Mouse (Mus musculus): Measurements from ENCODE around the gene Proser2.

Proser2 gene

GRCm38 (mm10) chr2:6128881-6129280, 1.1 kb downstream of the Proser2 start:
- DNase-seq (ENCODE audit: low read depth, low spot score) = no peak

GRCm38 (mm10) chr2:6128136-6128805, 1.7 kb downstream of the Proser2 start:
- no peak for DNase-seq (ENCODE audit: low read depth, low spot score)

- DNase-seq (ENCODE audit: low read depth, low spot score) = no peak
Observed at GRCm38 (mm10) chr2:6123046-6123445, 7.0 kb downstream of the Proser2 start.

- no peak for DNase-seq (ENCODE audit: low read depth, low spot score)
Observed at GRCm38 (mm10) chr2:6121091-6121490, 8.9 kb downstream of the Proser2 start.

GRCm38 (mm10) chr2:6118246-6118645, 11.8 kb downstream of the Proser2 start:
- DNase-seq (ENCODE audit: low read depth, low spot score) = peak; percentile 87

GRCm38 (mm10) chr2:6113792-6114191, 16.2 kb downstream of the Proser2 start:
- DNase-seq (ENCODE audit: low read depth, low spot score) = no peak

GRCm38 (mm10) chr2:6112619-6113018, 17.4 kb downstream of the Proser2 start:
- no peak for DNase-seq (ENCODE audit: low read depth, low spot score)

GRCm38 (mm10) chr2:6105437-6105836, 24.6 kb downstream of the Proser2 start:
- DNase-seq (ENCODE audit: low read depth, low spot score) = no peak

GRCm38 (mm10) chr2:6100755-6101154, 29.3 kb downstream of the Proser2 start:
- DNase-seq (ENCODE audit: low read depth, low spot score) = no peak

- peak; percentile 43 for DNase-seq (ENCODE audit: low read depth, low spot score)
Observed at GRCm38 (mm10) chr2:6100027-6100749, 29.8 kb downstream of the Proser2 start.

GRCm38 (mm10) chr2:6099443-6099842, 30.6 kb downstream of the Proser2 start:
- peak; percentile 56 for DNase-seq (ENCODE audit: low read depth, low spot score)

- peak; percentile 98 for DNase-seq (ENCODE audit: low read depth, low spot score)
Observed at GRCm38 (mm10) chr2:6098924-6099323, 31.1 kb downstream of the Proser2 start.

- DNase-seq (ENCODE audit: low read depth, low spot score) = no peak
Observed at GRCm38 (mm10) chr2:6097113-6097716, 32.8 kb downstream of the Proser2 start.

GRCm38 (mm10) chr2:6089941-6090340, 40.1 kb downstream of the Proser2 start:
- DNase-seq (ENCODE audit: low read depth, low spot score) = peak; percentile 61

GRCm38 (mm10) chr2:6087151-6087550, 42.9 kb downstream of the Proser2 start:
- no peak for DNase-seq (ENCODE audit: low read depth, low spot score)

GRCm38 (mm10) chr2:6085622-6086530, 44.1 kb downstream of the Proser2 start:
- peak; percentile 34 for DNase-seq (ENCODE audit: low read depth, low spot score)

GRCm38 (mm10) chr2:6083696-6084095, 46.3 kb downstream of the Proser2 start:
- DNase-seq (ENCODE audit: low read depth, low spot score) = no peak

- no peak for DNase-seq (ENCODE audit: low read depth, low spot score)
Observed at GRCm38 (mm10) chr2:6082615-6083014, 47.4 kb downstream of the Proser2 start.

GRCm38 (mm10) chr2:6081108-6081507, 48.9 kb downstream of the Proser2 start:
- no peak for DNase-seq (ENCODE audit: low read depth, low spot score)

GRCm38 (mm10) chr2:6080037-6080436, 50.0 kb downstream of the Proser2 start:
- no peak for DNase-seq (ENCODE audit: low read depth, low spot score)

- DNase-seq (ENCODE audit: low read depth, low spot score) = no peak
Observed at GRCm38 (mm10) chr2:6075530-6075896, 54.5 kb downstream of the Proser2 start.
